ENCODE assay signal across 22 mouse cellular contexts in genomic region chr11:113475491-113475890, GRCm38 (mm10).
DNase-seq lines count a peak whose midpoint lies in the region; ATAC-seq and TF ChIP-seq lines count a peak whose summit lies in the region.
"Had no signal": no experiment of that assay in that cellular context is flagged by ENCODE, and none has a peak within 500 bp of the region (broad histone marks: within the 10 kb centered on the region; RNA-seq: fewer than 3 reads in every experiment).

No protein-coding gene starts in this region.

- TF ChIP-seq POLR2A in liver, adult 2 months (IDR thresholded peaks at IDR 0.05; ENCODE audit: extremely low read depth, insufficient read depth, low read length): no peak

- ATAC-seq in forebrain, embryonic 11.5 days (replicated peaks; ENCODE audit: low FRiP score): no peak
- ATAC-seq in liver, embryonic 12.5 days: no peak
- ATAC-seq in kidney, embryonic 16.5 days (ENCODE audit: low FRiP score, low TSS enrichment): peak; percentile 21; the same call in 1 of the 2 replicates
- peak; percentile 47; the same call in 1 of the 2 replicates for ATAC-seq in liver, embryonic 16.5 days (ENCODE audit: low read depth)
- ATAC-seq: CD4-positive, CD25-positive, alpha-beta regulatory T cell, adult 4 months; hindbrain, postnatal 0 days; Patski had no signal

- H3K9ac ChIP-seq in forebrain, embryonic 11.5 days (ENCODE audit: low read length): no peak overlapping the region
- no peak overlapping the region for H3K9ac ChIP-seq in liver, adult 2 months (ENCODE audit: low read depth, low read length)
- H3K9ac ChIP-seq in liver, embryonic 12.5 days: no peak overlapping the region
- H3K9ac ChIP-seq in kidney, embryonic 16.5 days (replicated peaks; ENCODE audit: low read length): no peak overlapping the region
- H3K9ac ChIP-seq in liver, embryonic 16.5 days (ENCODE audit: low read depth, low read length): no peak overlapping the region
- H3K9ac ChIP-seq: embryonic facial prominence, embryonic 15.5 days; heart, embryonic 12.5 days; limb, embryonic 12.5 days; lung, embryonic 14.5 days; neural tube, embryonic 13.5 days had no signal

- TF ChIP-seq CTCF in liver, adult 2 months (IDR thresholded peaks at IDR 0.05; ENCODE audit: low read depth, low read length): no peak

- H3K27me3 ChIP-seq in forebrain, embryonic 10.5 days (ENCODE audit: poor library complexity, severe bottlenecking): no peaks in the 10 kb centered on the region
- no peaks in the 10 kb centered on the region for H3K27me3 ChIP-seq in forebrain, embryonic 11.5 days (ENCODE audit: control insufficient read depth, insufficient read depth, low read length)
- H3K27me3 ChIP-seq in liver, adult 2 months (ENCODE audit: control insufficient read depth, insufficient read depth, low read length): no peaks in the 10 kb centered on the region
- H3K27me3 ChIP-seq in liver, embryonic 12.5 days (replicated peaks): no peaks in the 10 kb centered on the region
- H3K27me3 ChIP-seq in kidney, embryonic 16.5 days (ENCODE audit: insufficient read depth, low read length): no peaks in the 10 kb centered on the region
- no peaks in the 10 kb centered on the region for H3K27me3 ChIP-seq in liver, embryonic 16.5 days (ENCODE audit: control insufficient read depth, insufficient read depth, low read depth, low read length)
- H3K27me3 ChIP-seq: embryonic facial prominence, embryonic 15.5 days; heart, embryonic 12.5 days; limb, embryonic 12.5 days; neural tube, embryonic 13.5 days; Patski had no signal

- H3K36me3 ChIP-seq in forebrain, embryonic 10.5 days (replicated peaks): no peaks in the 10 kb centered on the region
- no peaks in the 10 kb centered on the region for H3K36me3 ChIP-seq in forebrain, embryonic 11.5 days (ENCODE audit: control insufficient read depth, insufficient read depth, low read length)
- H3K36me3 ChIP-seq in liver, adult 2 months (ENCODE audit: control insufficient read depth, insufficient read depth, low read length): no peaks in the 10 kb centered on the region
- H3K36me3 ChIP-seq in liver, embryonic 12.5 days: no peaks in the 10 kb centered on the region
- no peaks in the 10 kb centered on the region for H3K36me3 ChIP-seq in kidney, embryonic 16.5 days (ENCODE audit: insufficient read depth, low read length)
- H3K36me3 ChIP-seq in liver, embryonic 16.5 days (ENCODE audit: control insufficient read depth, insufficient read depth): no peaks in the 10 kb centered on the region
- H3K36me3 ChIP-seq: embryonic facial prominence, embryonic 15.5 days; heart, embryonic 12.5 days; limb, embryonic 12.5 days; neural tube, embryonic 13.5 days had no signal

- no peaks in the 10 kb centered on the region for H3K79me2 ChIP-seq in liver, adult 2 months (ENCODE audit: control insufficient read depth, insufficient read depth, low read length)

- H3K4me1 ChIP-seq in forebrain, embryonic 10.5 days: peaks cover 37% of the 10 kb centered on the region
- peaks cover 2% of the 10 kb centered on the region; the same call in 1 of the 2 replicates for H3K4me1 ChIP-seq in forebrain, embryonic 11.5 days (replicated peaks; ENCODE audit: control insufficient read depth, insufficient read depth, low read length)
- peaks cover 7% of the 10 kb centered on the region; the same call in 1 of the 2 replicates for H3K4me1 ChIP-seq in liver, adult 2 months (ENCODE audit: control insufficient read depth, insufficient read depth, low read length)
- H3K4me1 ChIP-seq in liver, embryonic 12.5 days: peaks cover 11% of the 10 kb centered on the region
- H3K4me1 ChIP-seq in kidney, embryonic 16.5 days (ENCODE audit: insufficient read depth, low read length): peaks cover 11% of the 10 kb centered on the region
- H3K4me1 ChIP-seq in liver, embryonic 16.5 days (ENCODE audit: control insufficient read depth, low read depth, low read length): peaks cover 3% of the 10 kb centered on the region
- H3K4me1 ChIP-seq: embryonic facial prominence, embryonic 15.5 days; heart, embryonic 12.5 days had no signal

- no peaks in the 10 kb centered on the region for H3K9me3 ChIP-seq in forebrain, embryonic 10.5 days
- no peaks in the 10 kb centered on the region for H3K9me3 ChIP-seq in forebrain, embryonic 11.5 days (ENCODE audit: control insufficient read depth, low read length)
- H3K9me3 ChIP-seq in liver, embryonic 12.5 days (replicated peaks): no peaks in the 10 kb centered on the region
- H3K9me3 ChIP-seq in kidney, embryonic 16.5 days (ENCODE audit: low read length): no peaks in the 10 kb centered on the region
- H3K9me3 ChIP-seq in liver, embryonic 16.5 days (replicated peaks; ENCODE audit: control insufficient read depth, low read length): no peaks in the 10 kb centered on the region
- H3K9me3 ChIP-seq: embryonic facial prominence, embryonic 15.5 days; heart, embryonic 12.5 days; limb, embryonic 12.5 days; neural tube, embryonic 13.5 days had no signal

- 84% methylated on average over 5 of the region's 5 CpGs for WGBS in forebrain, embryonic 10.5 days
- 81% methylated on average over 5 of the region's 5 CpGs for WGBS in forebrain, embryonic 11.5 days
- 77% methylated on average over 5 of the region's 5 CpGs for WGBS in liver, adult 2 months
- WGBS in liver, embryonic 12.5 days (ENCODE audit: insufficient replicate concordance): 68% methylated on average over 5 of the region's 5 CpGs
- 60% methylated on average over 5 of the region's 5 CpGs for WGBS in kidney, embryonic 16.5 days
- WGBS in liver, embryonic 16.5 days (ENCODE audit: insufficient replicate concordance): 73% methylated on average over 5 of the region's 5 CpGs

- no peak overlapping the region for H3K4me2 ChIP-seq in forebrain, embryonic 11.5 days (ENCODE audit: low read depth, low read length, severe bottlenecking)
- H3K4me2 ChIP-seq in liver, embryonic 12.5 days: no peak overlapping the region
- H3K4me2 ChIP-seq in kidney, embryonic 16.5 days (replicated peaks; ENCODE audit: low read depth, low read length): no peak overlapping the region
- H3K4me2 ChIP-seq in liver, embryonic 16.5 days (ENCODE audit: low read depth, low read length): no peak overlapping the region
- H3K4me2 ChIP-seq: embryonic facial prominence, embryonic 15.5 days; heart, embryonic 12.5 days; limb, embryonic 12.5 days; lung, embryonic 14.5 days; midbrain, embryonic 11.5 days; neural tube, embryonic 13.5 days had no signal

- DNase-seq in forebrain, embryonic 10.5 days (ENCODE audit: extremely low spot score, low spot score): no peak
- DNase-seq in forebrain, embryonic 11.5 days (ENCODE audit: low spot score): no peak
- DNase-seq in liver, adult 2 months (ENCODE audit: extremely low read depth, low read depth, low spot score): peak; percentile 23
- no peak for DNase-seq in right cerebral cortex, adult 2 months (ENCODE audit: low spot score in 2 of 2)
- no peak for DNase-seq in heart, adult 18-20 months
- DNase-seq: adrenal gland, adult 8-10 months; cerebellum, postnatal 14 days; heart, postnatal 14 days; lung, embryonic 14.5 days; right cerebral cortex, adult 18-20 months; thymus, postnatal 25 days had no signal

- H3K27ac ChIP-seq in forebrain, embryonic 10.5 days: peak overlapping the region; percentile 62; the same call in 1 of the 2 replicates
- no peak overlapping the region for H3K27ac ChIP-seq in forebrain, embryonic 11.5 days (ENCODE audit: low read depth, low read length)
- H3K27ac ChIP-seq in liver, adult 2 months (replicated peaks; ENCODE audit: insufficient read depth, low read depth, low read length): no peak overlapping the region
- no peak overlapping the region for H3K27ac ChIP-seq in liver, embryonic 12.5 days
- H3K27ac ChIP-seq in kidney, embryonic 16.5 days (ENCODE audit: low read length): no peak overlapping the region
- peak overlapping the region; percentile 5; the same call in 1 of the 2 replicates for H3K27ac ChIP-seq in liver, embryonic 16.5 days (ENCODE audit: low read length)
- H3K27ac ChIP-seq: embryonic facial prominence, embryonic 15.5 days; hindbrain, postnatal 0 days; limb, embryonic 12.5 days had no signal

- no peak overlapping the region for H3K4me3 ChIP-seq in forebrain, embryonic 10.5 days
- no peak overlapping the region for H3K4me3 ChIP-seq in forebrain, embryonic 11.5 days (ENCODE audit: low read depth, low read length)
- H3K4me3 ChIP-seq in liver, adult 2 months (ENCODE audit: insufficient read depth, low read depth, low read length): no peak overlapping the region
- no peak overlapping the region for H3K4me3 ChIP-seq in liver, embryonic 12.5 days
- no peak overlapping the region for H3K4me3 ChIP-seq in kidney, embryonic 16.5 days (ENCODE audit: low read length)
- H3K4me3 ChIP-seq in liver, embryonic 16.5 days (ENCODE audit: low read depth, low read length): no peak overlapping the region
- H3K4me3 ChIP-seq: embryonic facial prominence, embryonic 15.5 days; heart, embryonic 12.5 days; limb, embryonic 12.5 days; neural tube, embryonic 13.5 days had no signal

Comparison
In these comparisons a context has a peak if more than half of its experiments do, and no peak if none do; other contexts are left out.
1. H3K27ac ChIP-seq: peak in forebrain, embryonic 10.5 days (single experiment) and liver, embryonic 16.5 days (single experiment); none in forebrain, embryonic 11.5 days (single experiment), liver, adult 2 months (single experiment), liver, embryonic 12.5 days (single experiment) and kidney, embryonic 16.5 days (single experiment).
2. ATAC-seq: peak in kidney, embryonic 16.5 days (single experiment) and liver, embryonic 16.5 days (single experiment); none in forebrain, embryonic 11.5 days (single experiment) and liver, embryonic 12.5 days (single experiment).